Mouse (Mus musculus) liver, embryonic 14.5 days (tissue): Measurements from ENCODE around the gene Atg4b. TPM values are rescaled to one million over a fixed set of nuclear protein-coding genes. Genes with fewer than 3 reads are reported as not detected.
"Not testable (repeated sequence)": the region's sequence is repeated elsewhere in the genome, so short reads cannot be mapped to it uniquely, and the experiment has no call there.

Experiments
- ATAC-seq: fragments of 200-750 bp; cut with Nextera tagmentation; 2 replicates; pipeline ENCODE4 v1.8.0; 2017; ENCODE audit warnings: moderate number of reproducible peaks, mild to moderate bottlenecking, moderate library complexity; ENCODE audit not compliant: insufficient read depth
- DNase-seq, 3 experiments: peaks; one replicate each; pipeline ENCODE4 v3.0.0-alpha.2; 2012 to 2013; ENCODE audit warnings: low read depth in 3 of 3, low spot score in 3 of 3
- H3K27ac ChIP-seq: fragments of 300-500 bp; sonication (generic); 2 replicates; pipeline ENCODE4 v1.5.1; 2014; ENCODE audit warnings: moderate library complexity, mild to moderate bottlenecking, control low read depth, inconsistent platforms
- H3K27me3 ChIP-seq: fragments of 300-500 bp; sonication (generic); 2 replicates; pipeline ENCODE4 v1.6.1; 2014; ENCODE audit warnings: mild to moderate bottlenecking, low read length, moderate library complexity; ENCODE audit not compliant: control insufficient read depth, insufficient read depth
- H3K36me3 ChIP-seq: fragments of 300-500 bp; sonication (generic); replicated peaks from 2 replicates; pipeline ENCODE4 v1.6.1; 2014; ENCODE audit warnings: low read depth; ENCODE audit not compliant: control insufficient read depth, insufficient read depth
- H3K4me1 ChIP-seq, 2 experiments: fragments of 200-500 bp in 1 of 2; fragments of 300-500 bp in 1 of 2; sonication (generic) in 1 of 2; replicated peaks; 2 replicates each; pipeline ENCODE4 v1.6.1; 2012 to 2014; ENCODE audit warnings: antibody characterized with exemption in 1 of 2, inconsistent platforms in 1 of 2, low read length in 1 of 2; ENCODE audit not compliant: control insufficient read depth in 2 of 2, insufficient read depth in 2 of 2
- H3K4me2 ChIP-seq: fragments of 300-500 bp; sonication (generic); 2 replicates; pipeline ENCODE4 v1.6.1; 2014; ENCODE audit warnings: low read depth, mild to moderate bottlenecking, control low read depth, moderate library complexity
- H3K4me3 ChIP-seq, 2 experiments: fragments of 200-500 bp in 1 of 2; fragments of 300-500 bp in 1 of 2; sonication (generic) in 1 of 2; 2 replicates each; pipeline ENCODE4 v1.5.1; 2012 to 2014; ENCODE audit warnings: low read depth in 2 of 2, low read length in 2 of 2, mild to moderate bottlenecking in 2 of 2, control low read depth in 1 of 2, inconsistent platforms in 1 of 2, moderate library complexity in 1 of 2; ENCODE audit not compliant: insufficient read depth in 1 of 2
- H3K9ac ChIP-seq: fragments of 300-500 bp; sonication (generic); replicated peaks from 2 replicates; pipeline ENCODE4 v1.6.1; 2014; ENCODE audit warnings: mild to moderate bottlenecking, control low read depth, moderate library complexity
- H3K9me3 ChIP-seq: fragments of 300-500 bp; sonication (generic); 2 replicates; pipeline ENCODE4 v1.6.1; 2016; ENCODE audit warnings: low read length, mixed read lengths; ENCODE audit not compliant: control insufficient read depth
- CTCF ChIP-seq: IDR thresholded peaks from 2 replicates; pipeline ENCODE4 v1.5.1; 2016; ENCODE audit warnings: antibody characterized with exemption, low read depth, control low read depth
- EP300 ChIP-seq: IDR thresholded peaks from 2 replicates; pipeline ENCODE4 v1.6.1; 2016; ENCODE audit warnings: antibody characterized with exemption, low read depth
- WGBS: fragments of 180-500 bp; shearing (Covaris S2); extraction: QIAGEN DNeasy Blood & Tissue Kit; methylation state at CpG from one replicate; pipeline ENCODE4 v1.1.7; 2014; ENCODE audit not compliant: insufficient replicate concordance; 5-methylcytosine and 5-hydroxymethylcytosine counted together
- polyA plus RNA-seq, 2 experiments: library from polyadenylated mRNA; depleted of rRNA in 1 of 2; stranded (reverse) in 1 of 2; unstranded in 1 of 2; fragments of >200 nt; fragmentation: Nextera tagmentation in 1 of 2; extraction: Ambion mirVana in 1 of 2; gene quantifications; 2 replicates each; pipeline versions ENCODE4 v1.2.1 to v1.2.3; 2012 to 2014

Gene Atg4b
- polyA plus RNA-seq, 2 experiments, result 22.6 to 68.2 TPM

DNA sequence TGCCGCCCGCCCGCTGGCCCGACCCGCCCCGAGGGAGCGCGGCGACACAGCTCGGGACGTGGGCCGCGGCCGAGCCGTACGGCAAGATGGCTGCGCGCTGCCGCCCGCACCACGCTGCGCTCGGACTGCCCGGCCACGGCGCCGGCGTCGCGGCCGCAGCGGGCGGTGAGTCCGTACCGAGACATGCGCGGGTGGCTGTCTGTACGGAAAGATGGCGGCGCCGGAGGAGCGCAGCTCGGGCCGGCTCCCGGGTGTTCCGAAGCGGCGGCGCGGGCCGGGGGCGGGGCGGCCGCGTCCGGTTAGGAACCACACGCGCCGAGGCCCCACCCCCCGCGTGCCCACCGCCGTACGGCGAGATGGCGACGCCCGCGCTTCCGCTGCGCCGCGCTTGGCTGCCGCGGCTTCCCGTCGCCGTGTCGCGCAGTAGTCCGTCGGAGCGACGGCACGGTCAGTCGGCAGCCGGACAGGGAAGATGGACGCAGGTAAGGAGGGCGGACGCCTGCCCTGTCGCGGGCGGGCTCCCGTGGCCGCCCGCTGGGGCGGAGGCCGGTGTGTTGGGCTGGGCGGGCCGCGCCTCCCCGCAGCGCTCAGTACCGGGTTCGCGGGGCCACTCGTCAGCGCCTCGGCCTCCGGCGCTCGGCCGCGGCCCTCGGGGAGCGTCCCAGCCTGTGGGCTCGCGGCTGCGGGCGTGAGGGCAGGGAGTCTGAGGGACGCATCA, 3.4 kb downstream of the Atg4b start, which contains the start of gene Thap4:
Gene Thap4, minus strand, starts transcription at position 292 of the 718 bp plus-strand sequence.
- Histone ChIP-seq H3K27me3 (no peaks in the 10 kb centered on the region), H3K4me1 (peaks cover 28 to 29% of the 10 kb centered on the region in 2 experiments), H3K4me3 (peak within 1 kb of the TSS; percentile 71 to 90), H3K9ac (peak within 1 kb of the TSS; percentile 85), H3K4me2 (peak within 1 kb of the TSS; percentile 99), H3K9me3 (no peaks in the 10 kb centered on the region), H3K27ac (peak within 1 kb of the TSS; percentile 71), H3K36me3 (peaks cover 6% of the 10 kb centered on the region; the same call in 1 of the 2 replicates)
- WGBS, result under 1% methylated on average over 116 of the region's 121 CpGs
- TF ChIP-seq CTCF (no peak), EP300 (no peak)
- peak; percentile 60 to 67 (median 64) for DNase-seq
- ATAC-seq, result peak; percentile 84

DNA sequence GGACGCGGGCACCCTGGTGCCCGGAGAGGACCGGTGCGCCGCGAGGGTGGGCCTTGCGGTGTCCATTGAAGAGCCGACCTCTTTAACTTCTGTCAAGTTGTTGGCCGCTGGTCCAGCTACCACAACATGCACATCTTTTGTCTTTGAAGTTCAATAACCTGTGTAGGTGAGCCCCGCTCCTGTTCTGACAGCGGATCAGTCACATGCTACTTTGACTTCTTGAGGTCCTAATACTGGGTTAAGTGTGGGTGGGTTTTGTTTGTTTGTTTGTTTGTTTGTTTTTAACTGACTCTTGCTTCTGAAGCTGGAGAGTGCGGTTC, 4.0 kb downstream of the Atg4b start:
- TF ChIP-seq EP300, result no peak
- TF ChIP-seq CTCF, result no peak
- Histone ChIP-seq H3K9ac (peak overlapping the region; percentile 85), H3K27ac (peak overlapping the region; percentile 71), H3K4me1 (peaks cover 33 to 34% of the 10 kb centered on the region in 2 experiments), H3K4me2 (peak overlapping the region; percentile 99), H3K27me3 (no peaks in the 10 kb centered on the region), H3K9me3 (no peaks in the 10 kb centered on the region), H3K36me3 (peaks cover 4% of the 10 kb centered on the region; the same call in 1 of the 2 replicates), H3K4me3 (peak overlapping the region; percentile 71 to 90)
- no peak for ATAC-seq
- DNase-seq, result peak in 1 of 3 experiments; percentile 32
- WGBS, result under 1% methylated on average over 13 of the region's 13 CpGs

DNA sequence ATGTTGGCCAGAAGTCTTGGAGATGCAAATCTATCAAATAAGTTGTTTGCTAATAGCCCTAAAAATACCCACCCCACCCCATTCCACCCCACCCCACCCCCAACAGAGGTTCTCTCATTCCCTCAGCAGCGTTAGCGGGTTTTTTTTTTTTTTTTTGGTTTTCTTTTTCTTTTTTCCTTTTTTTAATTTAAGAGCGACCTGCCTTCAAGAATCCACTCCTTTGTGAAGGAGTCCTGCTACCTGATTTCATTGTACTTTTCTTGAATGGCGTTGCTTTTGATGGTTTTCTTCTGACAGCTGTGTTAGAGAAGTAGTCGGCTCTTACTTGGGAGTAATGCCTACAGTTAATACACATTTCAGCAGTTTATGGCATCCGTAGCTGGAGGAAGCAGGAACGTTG, 4.3 kb downstream of the Atg4b start:
- Histone ChIP-seq H3K4me3 (peak overlapping the region; percentile 71 to 90), H3K27me3 (no peaks in the 10 kb centered on the region), H3K9me3 (no peaks in the 10 kb centered on the region), H3K9ac (peak overlapping the region; percentile 85), H3K4me2 (peak overlapping the region; percentile 99), H3K36me3 (peaks cover under 1% of the 10 kb centered on the region; the same call in 1 of the 2 replicates), H3K27ac (peak overlapping the region; percentile 71), H3K4me1 (peaks cover 33 to 35% of the 10 kb centered on the region in 2 experiments)
- ATAC-seq, result 0 out of 2 replicates have a peak, but pooled peaks have one; percentile 14
- TF ChIP-seq EP300 (no peak), CTCF (no peak)
- WGBS, result 24% methylated on average over 7 of the region's 7 CpGs
- peak in 1 of 3 experiments; percentile 19 for DNase-seq

- ATAC-seq (peak; percentile 10; the same call in 1 of the 2 replicates), DNase-seq (peak; percentile 54 to 61 (median 57))
- H3K4me1 ChIP-seq, result peaks cover 33 to 35% of the 10 kb centered on the region in 2 experiments
- TF ChIP-seq CTCF, result no peak
- peak; percentile 75 for TF ChIP-seq EP300
- peak overlapping the region; percentile 69 to 90 for H3K4me3 ChIP-seq
- no peaks in the 10 kb centered on the region for H3K9me3 ChIP-seq
- H3K27ac ChIP-seq, result peak overlapping the region; percentile 71
- H3K4me2 ChIP-seq, result peak overlapping the region; percentile 99
- H3K9ac ChIP-seq, result peak overlapping the region; percentile 85
- no peaks in the 10 kb centered on the region for H3K36me3 ChIP-seq
- no peaks in the 10 kb centered on the region for H3K27me3 ChIP-seq
Measured at GRCm38 (mm10) chr1:93756154-93756553, 4.9 kb downstream of the Atg4b start.

DNA sequence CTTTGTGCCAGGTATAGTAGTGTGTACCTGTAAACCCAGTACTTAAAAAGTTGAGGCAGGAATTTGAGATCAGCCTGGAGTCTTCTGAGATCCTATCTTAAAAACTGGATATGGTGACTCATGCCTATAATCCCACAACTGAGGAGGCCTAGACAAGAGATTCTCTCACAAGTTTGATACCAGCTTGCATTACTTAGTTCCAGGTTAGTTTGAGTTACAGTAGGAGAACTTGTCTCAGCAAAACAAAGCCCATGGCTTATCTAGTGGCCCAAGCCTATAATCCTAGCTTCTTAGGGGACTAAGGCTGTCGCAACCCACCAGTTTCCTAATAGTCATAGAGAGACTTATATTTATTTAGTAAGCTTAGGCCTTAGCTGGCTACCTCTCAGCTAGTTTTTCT, 8.8 kb downstream of the Atg4b start:
- TF ChIP-seq CTCF (no peak), EP300 (no peak)
- peaks cover 45 to 54% of the 10 kb centered on the region in 2 experiments for H3K4me1 ChIP-seq
- no peaks in the 10 kb centered on the region for H3K27me3 ChIP-seq
- DNase-seq, result no peak
- no peak overlapping the region for H3K4me2 ChIP-seq
- ATAC-seq, result no peak
- H3K27ac ChIP-seq, result no peak overlapping the region
- 90% methylated on average over 1 of the region's 1 CpGs for WGBS
- H3K9me3 ChIP-seq, result no peaks in the 10 kb centered on the region
- no peaks in the 10 kb centered on the region for H3K36me3 ChIP-seq
- no peak overlapping the region for H3K9ac ChIP-seq
- no peak overlapping the region for H3K4me3 ChIP-seq

DNA sequence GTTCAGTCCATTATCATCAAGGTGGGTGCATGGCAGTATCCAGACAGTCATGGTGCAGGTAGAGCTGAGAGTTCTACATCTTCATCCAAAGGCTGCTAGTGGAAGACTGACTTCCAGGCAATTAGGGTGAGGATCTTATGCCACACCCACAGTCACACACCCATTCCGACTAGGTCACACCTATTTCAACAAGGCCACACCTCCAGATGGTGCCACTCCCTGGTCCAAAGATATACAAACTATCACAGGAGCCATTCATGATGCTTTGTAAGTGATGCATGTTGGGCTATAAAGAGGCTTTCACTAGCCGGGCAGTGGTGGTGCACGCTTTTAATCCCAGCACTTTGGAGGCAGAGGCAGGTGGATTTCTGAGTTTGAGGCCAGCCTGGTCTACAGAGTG, 12.2 kb downstream of the Atg4b start:
- not testable (repeated sequence) for H3K9ac ChIP-seq, H3K27ac ChIP-seq, H3K36me3 ChIP-seq, H3K27me3 ChIP-seq, H3K9me3 ChIP-seq, H3K4me3 ChIP-seq
- DNase-seq, result peak; percentile 42 to 53 (median 52)
- peak; percentile 83 for ATAC-seq
- peak overlapping the region; percentile 39 for H3K4me2 ChIP-seq
- H3K4me1 ChIP-seq, result peaks cover 28 to 34% of the 10 kb centered on the region in 2 experiments
- WGBS, result 65% methylated on average over 3 of the region's 3 CpGs
